ENCODE assay signal across 8 mouse cellular contexts in the genomic region with DNA sequence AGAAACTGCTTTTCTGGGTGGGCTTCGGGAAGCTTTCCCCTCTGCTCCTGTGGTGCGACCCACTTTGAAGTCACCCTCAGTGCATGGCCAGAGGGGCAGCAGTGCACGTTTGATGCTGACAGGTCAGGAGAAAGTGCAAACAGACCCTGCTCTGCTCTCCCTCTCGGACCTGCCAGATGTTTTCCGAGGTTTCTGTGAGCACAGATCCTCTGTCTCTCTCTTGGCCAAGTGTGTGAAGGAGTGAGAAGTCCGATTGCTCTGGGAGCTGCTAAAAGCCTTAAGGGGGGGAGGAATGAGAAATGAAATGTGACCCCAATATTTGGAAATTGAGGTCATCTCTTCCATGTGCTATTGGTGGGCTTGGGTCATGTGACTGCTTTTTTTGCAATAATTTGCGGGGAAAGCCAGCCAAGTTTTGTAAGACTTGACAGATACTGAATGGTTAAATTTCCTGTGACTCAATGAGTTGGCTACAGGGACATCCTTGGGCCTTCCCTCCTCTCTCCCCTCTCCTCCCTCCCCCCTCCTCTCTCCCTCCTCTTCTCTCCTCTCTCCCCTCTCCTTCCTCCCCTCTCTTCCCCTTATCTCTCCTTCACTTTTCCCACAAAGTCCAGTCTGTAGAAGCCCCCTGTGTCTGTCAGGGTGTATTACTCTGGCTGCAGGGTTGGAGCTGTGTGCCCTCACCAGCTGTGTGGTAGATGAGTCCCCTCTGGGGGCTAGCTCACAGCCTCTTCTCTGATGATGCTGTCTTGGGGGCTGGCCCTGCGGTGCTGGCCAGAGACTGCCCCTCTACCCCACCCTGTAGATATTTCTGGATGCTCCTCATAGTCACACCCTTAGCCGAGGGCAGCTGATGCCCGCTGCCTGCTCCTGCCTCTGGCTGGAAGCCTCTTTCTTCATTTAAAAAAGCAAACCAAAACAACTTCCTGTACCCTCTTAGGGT. TPM values are rescaled to one million over a fixed set of nuclear protein-coding genes. Genes with fewer than 3 reads are reported as not detected.
DNase-seq lines count a peak whose midpoint lies in the region; ATAC-seq lines count a peak whose summit lies in the region.

No protein-coding gene starts in this region.

- DNase-seq in adrenal gland, adult 2 months: peak; percentile 66
- DNase-seq in adrenal gland, adult 18-20 months (ENCODE audit: low spot score in 2 of 2): no peak
- peak; percentile 84 for DNase-seq in skeletal muscle tissue, adult 2 months (ENCODE audit: low read depth, low spot score)
- no peak for DNase-seq in left cerebral cortex, adult 11 months (ENCODE audit: low spot score)
- no peak for DNase-seq in right cerebral cortex, postnatal 4 days

- H3K27ac ChIP-seq in forebrain, embryonic 16.5 days (ENCODE audit: low read length): no peak overlapping the region
- no peak overlapping the region for H3K27ac ChIP-seq in hindbrain, embryonic 13.5 days
- H3K27ac ChIP-seq in liver, embryonic 15.5 days (replicated peaks): no peak overlapping the region

- no peak overlapping the region for H3K9ac ChIP-seq in forebrain, embryonic 16.5 days (replicated peaks; ENCODE audit: low read depth, low read length)
- H3K9ac ChIP-seq in hindbrain, embryonic 13.5 days: no peak overlapping the region; the same call in 1 of the 2 replicates
- H3K9ac ChIP-seq in liver, embryonic 15.5 days: no peak overlapping the region

- no peaks in the 10 kb centered on the region for H3K9me3 ChIP-seq in forebrain, embryonic 16.5 days (ENCODE audit: control insufficient read depth, low read length)
- H3K9me3 ChIP-seq in hindbrain, embryonic 13.5 days: no peaks in the 10 kb centered on the region
- no peaks in the 10 kb centered on the region for H3K9me3 ChIP-seq in liver, embryonic 15.5 days (replicated peaks)

- no peak for ATAC-seq in forebrain, embryonic 16.5 days
- no peak for ATAC-seq in hindbrain, embryonic 13.5 days (ENCODE audit: low FRiP score)
- ATAC-seq in liver, embryonic 15.5 days (ENCODE audit: insufficient read depth): no peak

- H3K27me3 ChIP-seq in forebrain, embryonic 16.5 days (replicated peaks; ENCODE audit: control insufficient read depth, insufficient read depth, low read length): 0 out of 2 replicates have a peak, but pooled peaks cover 5% of the 10 kb centered on the region
- H3K27me3 ChIP-seq in hindbrain, embryonic 13.5 days: peaks cover 46% of the 10 kb centered on the region
- H3K27me3 ChIP-seq in liver, embryonic 15.5 days: peaks cover 69% of the 10 kb centered on the region

- peaks cover 20% of the 10 kb centered on the region for H3K4me1 ChIP-seq in forebrain, embryonic 16.5 days (replicated peaks; ENCODE audit: control insufficient read depth, insufficient read depth, low read length)
- H3K4me1 ChIP-seq in hindbrain, embryonic 13.5 days (replicated peaks): peaks cover 42% of the 10 kb centered on the region
- H3K4me1 ChIP-seq in liver, embryonic 15.5 days (replicated peaks): peaks cover 8% of the 10 kb centered on the region; the same call in 1 of the 2 replicates

- 31% methylated on average over 10 of the region's 10 CpGs for WGBS in forebrain, embryonic 16.5 days
- 33% methylated on average over 10 of the region's 10 CpGs for WGBS in hindbrain, embryonic 13.5 days
- WGBS in liver, embryonic 15.5 days (ENCODE audit: insufficient replicate concordance): 22% methylated on average over 10 of the region's 10 CpGs

- no peak overlapping the region for H3K4me3 ChIP-seq in forebrain, embryonic 16.5 days (replicated peaks; ENCODE audit: low read length)
- H3K4me3 ChIP-seq in hindbrain, embryonic 13.5 days: peak overlapping the region; percentile 52; the same call in 1 of the 2 replicates
- 0 out of 2 replicates have a peak overlapping the region, but pooled peaks have one; percentile 18 for H3K4me3 ChIP-seq in liver, embryonic 15.5 days (replicated peaks)

- no peaks in the 10 kb centered on the region for H3K36me3 ChIP-seq in forebrain, embryonic 16.5 days (ENCODE audit: control insufficient read depth, insufficient read depth)
- H3K36me3 ChIP-seq in hindbrain, embryonic 13.5 days: no peaks in the 10 kb centered on the region
- H3K36me3 ChIP-seq in liver, embryonic 15.5 days (replicated peaks): no peaks in the 10 kb centered on the region

- peak overlapping the region; percentile 12; the same call in 1 of the 2 replicates for H3K4me2 ChIP-seq in forebrain, embryonic 16.5 days (ENCODE audit: low read length)
- peak overlapping the region; percentile 94 for H3K4me2 ChIP-seq in hindbrain, embryonic 13.5 days
- H3K4me2 ChIP-seq in liver, embryonic 15.5 days: no peak overlapping the region

RNA-seq across cellular contexts. Expression of gene Col5a1, which starts 2.6 kb away (rescaled TPM):
- total RNA-seq in adrenal gland, adult 2 months (2021): 10 to 100 TPM; 36.4 to 37.1 TPM
- polyA plus RNA-seq in adrenal gland, adult 2 months (2012; rRNA removed): 20.1 and 21.3 TPM in 2 replicates
- 10 to 100 TPM; 23.8 to 35.6 TPM for total RNA-seq in adrenal gland, adult 18-20 months (2021)
- 4.8 and 8.7 TPM in 2 replicates for polyA plus RNA-seq in forebrain, embryonic 16.5 days (2015; fragmentation: Nextera tagmentation; extraction: Ambion mirVana)
- 15.4 and 16.3 TPM in 2 replicates for polyA plus RNA-seq in hindbrain, embryonic 13.5 days (2015; fragmentation: Nextera tagmentation; extraction: Ambion mirVana)
- polyA plus RNA-seq in liver, embryonic 15.5 days (2015; fragmentation: Nextera tagmentation; extraction: Ambion mirVana): 11.2 and 12.7 TPM in 2 replicates

Comparison
In these comparisons a context has a peak if more than half of its experiments do, and no peak if none do; other contexts are left out.
1. DNase-seq: peak in adrenal gland, adult 2 months (single experiment) and skeletal muscle tissue, adult 2 months (single experiment); none in adrenal gland, adult 18-20 months (0 of 2), left cerebral cortex, adult 11 months (single experiment) and right cerebral cortex, postnatal 4 days (single experiment).